Mouse (Mus musculus) kidney, postnatal 0 days (tissue): ENCODE measurements around the gene Ddx10. TPM values are rescaled to one million over a fixed set of nuclear protein-coding genes. Genes with fewer than 3 reads are reported as not detected.

ENCODE experiments used
- ATAC-seq: fragments of 200-750 bp; cut with Nextera tagmentation; replicated peaks from 2 replicates; pipeline ENCODE4 v1.8.0; 2017; ENCODE audit warnings: low read depth, moderate number of reproducible peaks, moderate TSS enrichment, moderate library complexity; ENCODE audit not compliant: low FRiP score
- DNase-seq: peaks from one replicate; pipeline ENCODE4 v3.0.0-alpha.2; 2016; ENCODE audit warnings: low spot score
- H3K27ac ChIP-seq: fragments of 300-500 bp; sonication (generic); 2 replicates; pipeline ENCODE4 v1.5.1; 2014; ENCODE audit warnings: mild to moderate bottlenecking
- H3K27me3 ChIP-seq: fragments of 300-500 bp; sonication (generic); 2 replicates; pipeline ENCODE4 v1.6.1; 2014; ENCODE audit warnings: low read length, mixed read lengths; ENCODE audit not compliant: insufficient read depth
- H3K36me3 ChIP-seq: fragments of 300-500 bp; sonication (generic); 2 replicates; pipeline ENCODE4 v1.6.1; 2014; ENCODE audit warnings: low read length, mixed read lengths; ENCODE audit not compliant: insufficient read depth
- H3K4me1 ChIP-seq: fragments of 300-500 bp; sonication (generic); replicated peaks from 2 replicates; pipeline ENCODE4 v1.6.1; 2014; ENCODE audit warnings: antibody characterized with exemption, low read length, mixed read lengths; ENCODE audit not compliant: insufficient read depth
- H3K4me2 ChIP-seq: fragments of 300-500 bp; sonication (generic); 2 replicates; pipeline ENCODE4 v1.6.1; 2014; ENCODE audit warnings: mild to moderate bottlenecking, low read length, moderate library complexity, mixed read lengths
- H3K4me3 ChIP-seq: fragments of 300-500 bp; sonication (generic); replicated peaks from 2 replicates; pipeline ENCODE4 v1.5.1; 2014; ENCODE audit warnings: low read depth, low read length
- H3K9ac ChIP-seq: fragments of 300-500 bp; sonication (generic); 2 replicates; pipeline ENCODE4 v1.6.1; 2014; ENCODE audit warnings: low read depth, low read length
- H3K9me3 ChIP-seq: fragments of 300-500 bp; sonication (generic); replicated peaks from 2 replicates; pipeline ENCODE4 v1.6.1; 2016; ENCODE audit warnings: low read length, inconsistent platforms, mixed read lengths
- CTCF ChIP-seq: IDR thresholded peaks from 2 replicates; pipeline ENCODE4 v1.5.1; 2016; ENCODE audit warnings: antibody characterized with exemption, low read depth, mild to moderate bottlenecking, moderate library complexity
- WGBS: fragments of 180-500 bp; shearing (Covaris S2); extraction: QIAGEN DNeasy Blood & Tissue Kit; methylation state at CpG from one replicate; pipeline ENCODE4 v1.1.7; 2014; 5-methylcytosine and 5-hydroxymethylcytosine counted together
- polyA plus RNA-seq: library from polyadenylated mRNA; unstranded; fragments of >200 nt; fragmentation: Nextera tagmentation; extraction: Ambion mirVana; gene quantifications from 2 replicates; pipeline ENCODE4 v1.2.1, GENCODE M21; 2015

The Ddx10 gene
- polyA plus RNA-seq, 1 experiment from 2014 or later, result 27.2 TPM

- Histone ChIP-seq H3K27me3 (no peaks in the 10 kb centered on the region), H3K4me2 (no peak overlapping the region), H3K27ac (no peak overlapping the region), H3K36me3 (no peaks in the 10 kb centered on the region), H3K4me1 (peaks cover 3% of the 10 kb centered on the region; the same call in 1 of the 2 replicates), H3K4me3 (no peak overlapping the region), H3K9me3 (no peaks in the 10 kb centered on the region), H3K9ac (no peak overlapping the region)
- no peak for ATAC-seq
- 58% methylated on average over 2 of the region's 2 CpGs for WGBS
- DNase-seq, result no peak
- TF ChIP-seq CTCF, result no peak
Measured at GRCm38 (mm10) chr9:53065028-53065427, 182.8 kb downstream of the Ddx10 start.

GRCm38 (mm10) chr9:53064531-53064930 lies 183.3 kb downstream of the Ddx10 start:
- Histone ChIP-seq H3K9me3 (no peaks in the 10 kb centered on the region), H3K27me3 (no peaks in the 10 kb centered on the region), H3K36me3 (no peaks in the 10 kb centered on the region), H3K4me2 (no peak overlapping the region), H3K9ac (no peak overlapping the region), H3K27ac (no peak overlapping the region), H3K4me3 (no peak overlapping the region), H3K4me1 (peaks cover 3% of the 10 kb centered on the region; the same call in 1 of the 2 replicates)
- WGBS, result 72% methylated on average over 6 of the region's 6 CpGs
- ATAC-seq (no peak), DNase-seq (no peak)
- TF ChIP-seq CTCF, result no peak

- ATAC-seq (no peak), DNase-seq (no peak)
- H3K9ac ChIP-seq, result no peak overlapping the region
- H3K4me1 ChIP-seq, result no peaks in the 10 kb centered on the region
- H3K27me3 ChIP-seq, result no peaks in the 10 kb centered on the region
- H3K4me3 ChIP-seq, result no peak overlapping the region
- H3K27ac ChIP-seq, result no peak overlapping the region
- no peaks in the 10 kb centered on the region for H3K36me3 ChIP-seq
- no peak for TF ChIP-seq CTCF
- WGBS, result 59% methylated on average over 3 of the region's 3 CpGs
- H3K9me3 ChIP-seq, result no peaks in the 10 kb centered on the region
- H3K4me2 ChIP-seq, result no peak overlapping the region
Measured at GRCm38 (mm10) chr9:53055306-53055705, 192.5 kb downstream of the Ddx10 start.

Other genes with a start within 250 kb of the Ddx10 start
- gene Exph5, start 53.6 kb upstream of the Ddx10 start, polyA plus RNA-seq, result 2.4 and 2.8 TPM in 2 replicates
- gene Kdelc2, start 136.0 kb upstream of the Ddx10 start, polyA plus RNA-seq, result 28.6 and 31.2 TPM in 2 replicates
- gene 4930550C14Rik, start 154.3 kb upstream of the Ddx10 start, polyA plus RNA-seq, result 3.9 and 4.1 TPM in 2 replicates